Mouse (Mus musculus) gastrocnemius, adult 18-20 months (tissue): ENCODE measurements around the gene Mzf1. TPM values are rescaled to one million over a fixed set of nuclear protein-coding genes. Genes with fewer than 3 reads are reported as not detected.

ENCODE experiments used
- DNase-seq: peaks from one replicate; pipeline ENCODE4 v3.0.0; 2021; ENCODE audit warnings: low spot score
- total RNA-seq, 2 experiments: library from RNA; stranded (reverse); gene quantifications; 2 replicates each; pipeline ENCODE4 v1.2.3; 2021

Gene Mzf1
- total RNA-seq, 2 experiments from 2014 or later, result 0.62 to 0.71 TPM

DNA sequence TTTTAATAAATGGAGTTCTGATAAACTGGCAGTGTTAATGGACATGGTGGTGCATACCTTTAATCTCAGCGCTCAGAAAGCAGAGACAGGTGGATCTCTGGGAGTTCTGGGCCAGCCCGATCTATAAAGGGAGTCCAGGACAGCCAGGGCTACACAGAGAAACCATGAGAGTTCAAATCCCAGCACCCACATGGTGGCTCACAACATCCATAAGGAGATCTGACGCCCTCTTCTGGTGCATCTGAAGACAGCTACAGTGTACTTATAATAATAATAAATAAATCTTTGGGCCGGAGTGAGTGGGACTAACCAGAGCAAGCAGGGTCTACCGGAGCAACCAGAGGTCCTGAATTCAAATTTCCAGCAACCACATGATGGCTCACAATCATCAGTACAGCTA is 51.2 kb downstream of the Mzf1 start:
- no peak for DNase-seq

DNA sequence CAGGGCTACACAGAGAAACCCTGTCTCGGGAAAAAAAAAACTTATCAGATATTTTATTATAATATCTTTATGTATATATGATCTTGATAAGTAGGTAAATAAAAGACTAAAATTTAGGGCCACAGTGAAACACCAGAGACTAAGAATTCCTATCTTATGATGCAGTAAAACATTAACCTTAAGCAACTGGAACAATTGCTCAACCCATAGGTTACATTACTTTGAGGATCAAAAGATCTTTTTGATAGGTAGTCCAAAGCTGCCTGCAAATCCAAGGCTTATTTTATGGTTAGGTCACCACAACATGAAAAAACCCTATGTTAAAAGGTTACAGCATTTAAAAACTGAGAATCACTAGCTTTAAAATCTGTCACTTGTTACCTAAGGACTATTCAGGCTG is 53.0 kb downstream of the Mzf1 start:
- no peak for DNase-seq

DNA sequence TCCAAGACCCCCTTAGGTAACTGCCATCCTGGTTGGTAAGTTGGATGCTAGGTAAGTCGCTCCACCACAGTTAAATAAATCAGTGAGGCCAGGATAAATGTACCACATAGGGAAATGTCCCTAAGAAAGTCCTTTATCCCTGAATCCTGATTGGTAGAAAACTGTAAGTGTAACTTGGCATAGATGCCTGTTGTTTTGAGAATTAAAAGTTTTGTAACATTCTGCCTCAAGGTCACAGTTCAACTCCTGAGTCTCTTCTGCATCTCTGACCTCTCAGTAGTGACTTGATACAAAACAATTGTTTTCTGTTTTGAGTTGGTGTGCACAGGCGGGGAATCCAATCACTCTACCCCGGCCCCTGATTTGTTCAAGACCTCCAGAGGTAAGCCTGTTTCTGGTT is 55.7 kb downstream of the Mzf1 start, which contains the start of gene Trim28:
Gene Trim28 (plus strand): TSS at position 264 of the 400 bp plus-strand sequence.
- DNase-seq, result no peak

DNA sequence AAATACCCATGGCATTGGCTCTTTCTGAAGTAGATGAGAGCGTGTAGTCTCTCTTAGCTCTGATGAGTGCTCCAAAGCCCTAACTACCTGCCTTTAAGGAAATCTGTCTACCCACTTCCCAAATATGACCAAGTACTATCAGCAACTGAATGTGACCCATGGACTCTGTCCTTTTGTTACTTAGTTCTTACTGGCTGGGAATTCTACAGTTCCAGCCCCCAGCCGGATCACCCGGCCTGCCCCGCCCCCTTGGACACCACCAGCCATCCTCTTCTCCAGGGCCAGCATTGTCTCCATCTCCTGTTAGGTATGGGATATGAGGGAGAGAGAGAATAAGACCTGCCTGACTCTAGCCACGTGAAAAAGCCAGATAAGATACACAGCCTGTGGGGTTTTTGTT is 56.5 kb downstream of the Mzf1 start, which contains the start of gene Slc27a5:
Gene Slc27a5 (minus strand): TSS at position 140 of the 400 bp plus-strand sequence.
- no peak for DNase-seq

DNA sequence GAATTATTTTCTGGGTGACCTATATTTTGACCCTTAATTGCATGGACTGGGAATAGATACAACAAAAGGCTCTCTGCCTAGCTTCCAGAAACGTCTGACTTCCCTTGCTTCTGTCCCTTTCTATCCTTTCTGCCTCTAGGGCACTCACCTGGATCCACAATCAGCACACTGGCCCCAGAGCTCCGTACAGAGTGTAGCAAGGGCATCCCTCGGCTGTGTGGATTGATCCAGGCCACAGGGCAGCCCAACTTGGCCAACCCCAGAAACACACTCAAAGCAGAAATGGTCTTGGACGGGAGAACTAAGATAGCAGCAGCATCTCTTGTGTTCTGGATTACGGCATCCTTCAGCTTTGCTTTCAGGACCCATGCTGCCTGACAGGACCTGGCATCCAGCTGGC is 57.3 kb downstream of the Mzf1 start:
- DNase-seq, result no peak

DNA sequence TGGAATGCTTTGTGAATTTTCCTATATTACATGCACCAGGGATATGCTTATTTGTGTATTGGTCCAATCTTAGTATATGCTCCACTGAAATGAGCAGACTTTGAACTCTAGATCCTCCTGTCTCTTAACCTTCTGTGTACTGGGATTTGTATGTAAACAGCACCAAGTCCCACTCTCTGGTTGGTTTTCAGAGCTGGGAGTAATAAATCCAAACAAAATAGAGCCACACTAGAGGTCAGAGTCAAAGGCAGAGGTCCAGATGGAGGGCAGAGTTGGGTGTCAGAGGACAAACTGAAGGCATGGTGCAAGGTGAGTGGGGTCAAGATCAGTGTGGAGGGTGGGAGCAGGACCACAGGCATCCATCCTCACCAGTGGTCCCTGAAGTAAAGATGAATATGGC is 58.7 kb downstream of the Mzf1 start:
- DNase-seq, result no peak

DNA sequence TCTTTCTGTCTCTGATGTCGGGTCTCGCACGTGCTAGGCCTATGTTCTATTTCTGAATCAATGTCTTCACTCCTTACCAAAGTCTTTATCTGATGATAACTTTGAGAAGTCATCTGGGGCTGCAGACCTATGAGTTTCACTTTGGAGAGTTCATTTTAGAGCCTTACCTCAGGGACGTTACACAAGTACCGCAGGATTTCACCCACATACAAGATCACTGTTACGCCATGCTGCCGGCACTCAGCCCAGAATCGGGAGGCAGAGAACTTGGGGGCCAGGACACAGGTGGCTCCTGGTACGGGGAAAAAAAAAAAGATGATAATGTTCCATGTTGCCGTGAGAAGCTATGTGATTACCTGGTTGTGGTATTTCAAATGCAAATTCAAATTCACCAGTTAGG is 61.4 kb downstream of the Mzf1 start:
- no peak for DNase-seq

Other genes starting within 250 kb of the Mzf1 start
- gene Zfp329, start 235.9 kb downstream of the Mzf1 start, total RNA-seq, result 1 to 10 TPM; 3.6 to 4.5 TPM
- gene Zfp110, start 220.0 kb downstream of the Mzf1 start, total RNA-seq, result 10 to 100 TPM; 12.3 to 12.6 TPM
- 1 to 10 TPM; 1.8 to 2.2 TPM for gene Zfp128, start 173.6 kb downstream of the Mzf1 start, total RNA-seq
- 1 to 10 TPM; 2.8 to 3.4 TPM for gene Zscan22, start 156.9 kb downstream of the Mzf1 start, total RNA-seq
- gene Rps5, start 132.5 kb downstream of the Mzf1 start, total RNA-seq, result 100 to 1,000 TPM; 586 to 589 TPM
- gene Rnf225, start 127.3 kb downstream of the Mzf1 start, total RNA-seq, result under 1 TPM; 0.46 to 0.59 TPM
- 1 to 10 TPM; 1.4 to 1.5 TPM for gene Zfp324, start 88.9 kb downstream of the Mzf1 start, total RNA-seq
- 1 to 10 TPM; 1.9 to 2.1 TPM for gene Zfp446, start 76.9 kb downstream of the Mzf1 start, total RNA-seq
- under 1 TPM in 1 of 2 experiments, not detected in 1; 0.28 TPM for gene Slc27a5, start 56.6 kb downstream of the Mzf1 start, total RNA-seq
- 10 to 100 TPM; 63.6 to 65.9 TPM for gene Trim28, start 55.6 kb downstream of the Mzf1 start, total RNA-seq
- gene Zbtb45, start 44.7 kb downstream of the Mzf1 start, total RNA-seq, result 1 to 10 TPM; 3.2 to 4.0 TPM
- 100 to 1,000 TPM in 1 of 2 experiments, 10 to 100 TPM in 1; 95.4 to 103 TPM for gene Chmp2a, start 20.0 kb downstream of the Mzf1 start, total RNA-seq
- gene Ube2m, start 16.5 kb downstream of the Mzf1 start, total RNA-seq, result 100 to 1,000 TPM; 148 to 149 TPM
- gene Vmn1r85, start 40.4 kb upstream of the Mzf1 start, total RNA-seq, result not detected
- not detected for gene Vmn1r86, start 65.2 kb upstream of the Mzf1 start, total RNA-seq
- not detected for gene Vmn1r87, start 85.4 kb upstream of the Mzf1 start, total RNA-seq
- gene Vmn1r88, start 104.8 kb upstream of the Mzf1 start, total RNA-seq, result under 1 TPM; 0.05 to 0.09 TPM
- not detected for gene Vmn1r89, start 158.3 kb upstream of the Mzf1 start, total RNA-seq
- gene Lig1, start 222.5 kb upstream of the Mzf1 start, total RNA-seq, result 1 to 10 TPM in 1 of 2 experiments, under 1 TPM in 1; 0.91 to 1.4 TPM
- gene Zswim9, start 224.0 kb upstream of the Mzf1 start, total RNA-seq, result 10 to 100 TPM; 13.6 to 14.7 TPM